Mouse (Mus musculus) MEL (cell line): ENCODE data around the gene Dnajb7.

Source experiments
- CTCF ChIP-seq, 3 experiments: IDR thresholded peaks in 2 of 3; conservative IDR thresholded peaks in 1 of 3; 2 replicates each; pipeline ENCODE4 v1.5.1; 2011 to 2012; ENCODE audit warnings: low read length in 3 of 3, low read depth in 2 of 3, mild to moderate bottlenecking in 2 of 3, improper control_type of control experiment in 1 of 3, inconsistent platforms in 1 of 3, mixed read lengths in 1 of 3, moderate library complexity in 1 of 3; ENCODE audit not compliant: control insufficient read depth in 1 of 3, insufficient read depth in 1 of 3, poor library complexity in 1 of 3, severe bottlenecking in 1 of 3
- E2F4 ChIP-seq: IDR thresholded peaks from 2 replicates; pipeline ENCODE4 v1.6.1; 2011; ENCODE audit warnings: low read depth, low read length, improper control_type of control experiment, borderline replicate concordance
- EP300 ChIP-seq, 2 experiments: IDR thresholded peaks; 2 replicates each; pipeline ENCODE4 v1.6.1; 2011; ENCODE audit warnings: improper control_type of control experiment in 2 of 2, low read length in 2 of 2, low read depth in 1 of 2, mild to moderate bottlenecking in 1 of 2
- MAZ ChIP-seq: IDR thresholded peaks from 2 replicates; pipeline ENCODE4 v1.6.1; 2012; ENCODE audit warnings: low read depth, mild to moderate bottlenecking, inconsistent platforms, low read length, improper control_type of control experiment
- POLR2A ChIP-seq, 2 experiments: IDR thresholded peaks; 2 replicates each; pipeline ENCODE4 v1.6.1; 2011 to 2012; ENCODE audit warnings: low read length in 2 of 2, mild to moderate bottlenecking in 2 of 2, control low read depth in 1 of 2, improper control_type of control experiment in 1 of 2, low read depth in 1 of 2, moderate library complexity in 1 of 2; ENCODE audit not compliant: control insufficient read depth in 1 of 2, insufficient read depth in 1 of 2, poor library complexity in 1 of 2
- SIN3A ChIP-seq: IDR thresholded peaks from 2 replicates; pipeline ENCODE4 v1.6.1; 2012; ENCODE audit warnings: low read length, improper control_type of control experiment, inconsistent platforms
- USF1 ChIP-seq: IDR thresholded peaks from 2 replicates; pipeline ENCODE4 v1.6.1; 2014; ENCODE audit warnings: low read depth, mild to moderate bottlenecking, inconsistent platforms, low read length, improper control_type of control experiment, moderate library complexity

DNA sequence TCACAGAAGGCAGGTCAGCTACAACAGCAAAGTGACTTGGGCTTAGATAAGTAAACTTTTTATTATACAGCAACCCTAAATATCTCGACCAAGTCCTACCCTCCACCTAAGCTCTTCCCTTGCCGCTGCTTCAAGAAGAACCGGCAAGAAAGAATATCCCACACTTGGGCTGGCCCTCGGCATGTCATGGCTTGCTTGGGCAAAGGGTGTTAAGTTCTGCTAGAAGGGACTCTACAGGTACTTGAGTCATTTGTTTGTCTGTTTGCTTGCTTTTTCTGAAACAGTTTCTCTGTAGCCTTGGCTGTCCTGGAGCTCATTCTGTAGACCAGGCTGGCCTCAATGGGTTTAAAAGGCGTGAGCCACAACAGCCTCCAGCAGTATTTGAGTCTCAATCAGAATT is 51.2 kb downstream of the Dnajb7 start:
- TF ChIP-seq USF1 (no peak), SIN3A (no peak), E2F4 (no peak), EP300 (IDR thresholded peaks at IDR 0.05; ENCODE audit: low read depth in 1 of 2, low read length in 2 of 2) (no peak), CTCF (IDR thresholded peaks at IDR 0.05 in 2 of 3, conservative IDR thresholded peaks at IDR 0.05 in 1 of 3; ENCODE audit: control insufficient read depth in 1 of 3, insufficient read depth in 1 of 3, low read depth in 2 of 3, low read length in 3 of 3, poor library complexity in 1 of 3, severe bottlenecking in 1 of 3) (no peak), POLR2A (IDR thresholded peaks at IDR 0.05; ENCODE audit: control insufficient read depth in 1 of 2, insufficient read depth in 1 of 2, low read depth in 1 of 2, low read length in 2 of 2, poor library complexity in 1 of 2) (no peak), MAZ (no peak)
